Mouse (Mus musculus): ENCODE results near the gene Gnpnat1.

Gene Gnpnat1

GRCm38 (mm10) chr14:45399836-45400235, 4.9 kb downstream of the Gnpnat1 start:
- peak in 1 of 2 experiments; percentile 34 for DNase-seq

GRCm38 (mm10) chr14:45389194-45389593, 15.5 kb downstream of the Gnpnat1 start:
- no peak for DNase-seq

GRCm38 (mm10) chr14:45388345-45389181, 16.1 kb downstream of the Gnpnat1 start:
- DNase-seq = peak; percentile 95 to 97

GRCm38 (mm10) chr14:45387480-45387879, 17.2 kb downstream of the Gnpnat1 start:
- no peak for DNase-seq

- no peak for DNase-seq
Measured at GRCm38 (mm10) chr14:45385596-45385995, 19.1 kb downstream of the Gnpnat1 start.

GRCm38 (mm10) chr14:45382912-45383311, 21.8 kb downstream of the Gnpnat1 start:
- DNase-seq = no peak

- no peak for DNase-seq
Measured at GRCm38 (mm10) chr14:45380756-45381155, 24.0 kb downstream of the Gnpnat1 start.

GRCm38 (mm10) chr14:45378771-45379170, 25.9 kb downstream of the Gnpnat1 start:
- peak in 1 of 2 experiments; percentile 18 for DNase-seq

- no peak for DNase-seq
Measured at GRCm38 (mm10) chr14:45365196-45365587, 39.5 kb downstream of the Gnpnat1 start.

- no peak for DNase-seq
Measured at GRCm38 (mm10) chr14:45364211-45365195, 40.2 kb downstream of the Gnpnat1 start.

- DNase-seq = peak; percentile 97 to 98
Measured at GRCm38 (mm10) chr14:45350931-45351859, 53.5 kb downstream of the Gnpnat1 start, which contains the start of gene Styx. Gene Styx, plus strand, starts transcription at chr14:45351093.

GRCm38 (mm10) chr14:45329589-45330181, 75.0 kb downstream of the Gnpnat1 start, which contains the start of gene Psmc6:
Gene Psmc6, plus strand, starts transcription at chr14:45329788.
- DNase-seq = peak; percentile 91 to 96

GRCm38 (mm10) chr14:45329018-45329588, 75.6 kb downstream of the Gnpnat1 start:
- DNase-seq = no peak

GRCm38 (mm10) chr14:45328072-45328713, 76.5 kb downstream of the Gnpnat1 start:
- no peak for DNase-seq

Data from kidney, postnatal 4 days (tissue).